Mouse (Mus musculus): Measurements from ENCODE around the gene Gm10203. TPM values are rescaled to one million over a fixed set of nuclear protein-coding genes. Genes with fewer than 3 reads are reported as not detected.
"Not testable (repeated sequence)": the region's sequence is repeated elsewhere in the genome, so short reads cannot be mapped to it uniquely, and the experiment has no call there.

Gene Gm10203
- not detected for total RNA-seq (2021)
- long read RNA-seq, result 0 reads

- not testable (repeated sequence) for DNase-seq (ENCODE audit: low spot score in 2 of 2)
Measured at GRCm38 (mm10) chr6:149129870-149130269, at the start of gene Gm10203. Gene Gm10203 (plus strand): TSS chr6:149130170.

DNA sequence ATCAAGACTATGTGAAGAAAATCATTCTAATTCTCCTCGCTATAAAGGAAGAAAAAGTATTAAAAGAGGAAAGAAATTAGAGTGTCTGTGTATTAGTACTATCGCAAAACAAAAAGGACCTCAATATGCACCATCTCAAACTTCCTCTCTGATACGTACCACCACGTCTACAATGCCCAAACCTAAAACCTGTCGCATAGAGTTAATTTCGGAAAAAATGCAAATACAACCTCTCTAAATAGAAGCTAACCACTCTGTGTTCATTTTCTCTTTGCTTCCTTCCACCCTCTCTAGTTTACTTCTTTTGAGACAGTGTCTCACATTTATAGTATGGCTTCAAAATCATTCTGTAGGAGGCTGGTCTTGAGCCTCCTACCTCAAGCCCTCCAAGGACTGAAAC is 37.6 kb upstream of the Gm10203 start:
- DNase-seq (ENCODE audit: low spot score in 2 of 2), result no peak

- no peak for DNase-seq (ENCODE audit: low spot score in 2 of 2)
Measured at GRCm38 (mm10) chr6:149093465-149093864, 36.5 kb upstream of the Gm10203 start.

DNA sequence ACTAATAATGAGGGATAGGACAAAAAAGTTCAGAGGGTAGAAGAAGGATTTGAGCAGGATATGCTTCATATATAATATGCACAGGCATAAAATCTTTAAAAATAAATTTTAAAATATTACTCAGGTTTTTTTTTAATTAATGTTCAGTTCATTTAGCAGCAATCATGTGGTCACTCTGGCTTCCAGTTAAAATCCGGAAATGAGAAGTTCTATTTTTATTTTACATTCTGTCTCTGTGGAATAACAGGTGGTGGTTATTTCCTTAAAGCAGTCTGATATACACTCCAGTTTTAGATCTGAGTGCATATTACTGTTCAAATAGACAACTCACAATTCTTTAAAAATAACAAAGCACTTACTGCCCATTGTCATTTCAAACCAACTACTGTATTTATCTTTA is 35.4 kb upstream of the Gm10203 start:
- DNase-seq (ENCODE audit: low spot score in 2 of 2), result no peak

GRCm38 (mm10) chr6:149095389-149095788 is 34.6 kb upstream of the Gm10203 start:
- no peak for DNase-seq (ENCODE audit: low spot score in 2 of 2)

GRCm38 (mm10) chr6:149096233-149096632 is 33.7 kb upstream of the Gm10203 start:
- no peak for DNase-seq (ENCODE audit: low spot score in 2 of 2)

- no peak for DNase-seq (ENCODE audit: low spot score in 2 of 2)
Measured at GRCm38 (mm10) chr6:149097276-149097675, 32.7 kb upstream of the Gm10203 start.

DNA sequence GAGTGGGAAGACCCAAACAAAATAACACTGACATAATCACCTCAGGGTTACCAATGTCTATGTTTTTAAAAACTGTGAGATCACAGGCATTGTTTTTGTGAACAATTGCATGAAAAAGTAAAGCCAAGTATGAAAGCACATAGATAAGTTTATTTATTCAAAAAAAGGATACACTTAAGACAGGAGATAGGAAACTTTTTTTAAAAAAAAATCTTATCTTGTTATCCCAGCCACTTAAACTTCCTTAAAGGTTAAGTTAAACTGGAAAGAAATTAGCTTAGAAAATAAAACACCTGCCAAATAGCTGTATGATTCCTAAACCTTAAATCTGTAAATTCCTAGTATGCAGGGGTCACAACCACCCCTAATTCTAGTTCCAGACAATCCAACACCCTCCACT is 31.0 kb upstream of the Gm10203 start:
- no peak for DNase-seq (ENCODE audit: low spot score in 2 of 2)

DNA sequence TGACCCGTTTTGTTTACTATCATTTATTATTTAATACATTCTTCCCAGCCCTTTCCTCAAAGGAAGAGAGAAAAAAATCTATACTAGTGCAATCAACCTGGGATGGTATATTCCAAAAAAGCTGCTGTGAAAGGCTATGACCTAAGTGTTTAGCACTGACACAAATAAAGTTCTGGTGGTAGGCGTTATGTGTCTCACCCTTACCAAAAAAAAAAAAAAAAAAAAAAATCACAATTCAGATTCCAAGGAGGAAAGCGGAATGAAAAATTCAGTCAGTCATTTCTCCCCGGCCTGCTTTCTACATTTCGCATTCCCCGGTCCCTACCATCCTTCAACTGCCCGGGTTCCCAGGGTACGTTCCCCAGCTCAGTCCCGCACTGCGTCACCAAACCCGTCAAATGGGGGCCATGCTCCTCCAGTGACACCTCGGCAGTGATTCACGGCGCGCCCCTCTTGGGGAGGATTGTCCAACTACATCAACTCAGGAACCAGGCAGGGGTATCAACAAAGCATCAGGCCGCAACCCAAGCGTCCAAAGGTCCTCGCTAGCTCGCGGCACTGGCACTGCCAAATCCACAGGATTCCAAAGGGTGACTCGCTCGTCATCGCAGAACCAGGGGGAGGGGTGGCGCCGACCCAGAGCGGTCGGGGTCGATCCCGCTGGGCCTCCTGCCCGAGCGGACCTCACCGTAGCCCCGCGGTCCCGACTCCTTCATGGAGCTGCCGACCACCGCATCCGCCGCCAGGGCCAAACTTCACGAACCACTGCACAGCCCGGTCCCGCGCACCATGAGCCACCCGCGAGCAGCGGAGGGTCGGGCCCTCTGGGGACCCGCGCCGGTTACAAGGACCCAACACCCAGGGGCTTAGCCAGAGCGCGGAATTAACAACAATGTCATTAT is 29.5 kb upstream of the Gm10203 start:
- DNase-seq (ENCODE audit: low spot score in 2 of 2), result peak; percentile 72 to 74

- DNase-seq (ENCODE audit: low spot score in 2 of 2), result peak; percentile 81 to 89
Measured at GRCm38 (mm10) chr6:149101076-149101942, 28.7 kb upstream of the Gm10203 start, which contains the start of gene Dennd5b. Gene Dennd5b (minus strand): TSS chr6:149101680.

DNA sequence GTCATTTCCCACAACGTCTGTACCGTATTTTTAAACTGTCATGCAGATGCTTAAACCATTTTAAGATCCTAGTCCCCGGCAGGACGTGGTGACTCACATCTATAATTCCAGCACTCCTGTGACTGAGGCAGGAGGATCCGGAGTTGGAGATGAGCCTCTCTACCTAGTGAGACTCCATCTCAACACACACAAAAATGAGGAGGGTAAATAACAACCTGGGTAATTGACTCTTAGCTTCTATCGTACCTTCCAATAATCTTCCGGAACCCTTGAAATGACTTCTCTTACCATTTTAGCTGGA is 28.1 kb upstream of the Gm10203 start:
- no peak for DNase-seq (ENCODE audit: low spot score in 2 of 2)

GRCm38 (mm10) chr6:149103451-149103850 is 26.5 kb upstream of the Gm10203 start:
- DNase-seq (ENCODE audit: low spot score in 2 of 2), result no peak

DNA sequence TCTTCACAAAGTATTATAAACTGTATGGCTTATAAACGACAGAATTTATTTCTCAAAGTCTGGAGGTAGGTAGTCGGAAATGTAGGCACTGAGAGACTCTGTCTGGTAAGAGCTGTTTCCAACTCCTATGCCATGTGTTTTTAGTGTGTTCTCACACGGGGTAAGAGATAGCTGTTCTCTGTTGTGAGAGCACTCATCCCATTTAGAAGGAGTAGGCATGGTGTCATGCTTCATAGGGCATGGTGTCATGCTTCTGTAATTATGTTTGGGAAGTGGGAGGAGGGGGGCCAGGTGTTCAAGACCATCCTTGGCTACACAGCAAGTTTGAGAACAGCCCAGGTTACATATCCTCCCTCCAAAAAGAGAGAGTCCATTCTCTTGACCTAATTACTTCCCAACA is 22.4 kb upstream of the Gm10203 start:
- DNase-seq (ENCODE audit: low spot score in 2 of 2), result no peak

GRCm38 (mm10) chr6:149108909-149109308 is 21.1 kb upstream of the Gm10203 start:
- DNase-seq (ENCODE audit: low spot score in 2 of 2), result no peak

DNA sequence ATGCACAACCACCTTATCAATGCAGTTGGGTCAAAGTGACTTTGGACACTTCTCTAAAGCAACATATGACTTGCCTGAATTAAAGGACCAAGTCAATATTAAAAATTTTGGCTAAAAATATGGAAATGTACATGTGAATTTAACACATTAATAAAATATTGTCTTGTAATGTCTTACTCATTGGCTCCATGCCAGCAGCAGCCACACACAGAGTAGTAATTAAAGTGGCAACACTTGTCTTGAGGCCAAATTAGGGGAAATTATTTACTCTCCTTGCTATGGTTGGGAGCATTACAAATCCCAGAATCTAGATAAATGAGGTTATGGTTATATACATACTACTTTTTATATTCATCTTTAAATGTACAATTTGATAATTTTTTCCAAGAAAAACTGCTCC is 13.0 kb upstream of the Gm10203 start:
- DNase-seq (ENCODE audit: low spot score in 2 of 2), result no peak

DNA sequence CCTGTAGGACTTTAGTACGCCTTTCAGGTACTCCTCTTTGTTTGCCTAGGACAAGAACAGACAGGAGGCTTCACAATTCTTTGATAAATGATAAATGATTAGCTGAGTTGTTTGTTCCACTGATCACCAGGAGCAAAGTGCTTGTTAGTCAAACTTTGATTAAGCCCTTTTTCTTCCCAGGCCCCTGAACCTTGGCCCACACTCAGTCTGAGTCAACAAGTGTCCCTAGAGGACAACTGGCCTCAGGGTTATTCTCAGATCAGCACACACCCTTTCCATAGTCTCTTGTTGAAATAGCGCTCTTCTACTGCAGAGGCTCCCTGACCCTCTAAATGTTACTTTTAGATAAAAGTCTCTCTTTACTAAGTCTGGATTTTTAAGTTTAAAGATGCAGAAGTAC is 11.0 kb upstream of the Gm10203 start:
- no peak for DNase-seq (ENCODE audit: low spot score in 2 of 2)

GRCm38 (mm10) chr6:149119853-149120252 is 10.1 kb upstream of the Gm10203 start:
- DNase-seq (ENCODE audit: low spot score in 2 of 2), result peak in 1 of 2 experiments; percentile 91

- DNase-seq (ENCODE audit: low spot score in 2 of 2), result no peak
Measured at GRCm38 (mm10) chr6:149123042-149123441, 6.9 kb upstream of the Gm10203 start.

DNA sequence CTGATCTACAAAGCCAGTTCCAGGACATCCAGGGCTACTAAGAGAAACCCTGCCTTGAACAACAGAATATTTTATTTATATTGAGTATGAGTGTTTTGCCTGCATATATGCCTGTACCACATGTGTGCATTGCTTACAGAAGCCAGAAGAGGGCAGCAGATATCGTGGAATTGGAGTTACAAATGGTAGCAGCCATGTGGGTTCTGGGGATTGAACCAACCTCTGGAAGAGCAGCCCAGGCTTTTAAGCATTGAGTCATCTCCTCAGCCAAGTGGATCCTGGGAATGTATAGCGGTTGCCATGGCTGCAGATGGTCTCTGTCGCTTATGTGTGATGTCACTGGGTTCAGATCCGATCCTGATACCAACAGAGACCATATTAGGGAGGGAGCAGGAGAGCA is 3.3 kb upstream of the Gm10203 start:
- DNase-seq (ENCODE audit: low spot score in 2 of 2), result peak in 1 of 2 experiments; percentile 37

GRCm38 (mm10) chr6:149131111-149131510 is 1.1 kb downstream of the Gm10203 start:
- no peak for DNase-seq (ENCODE audit: low spot score in 2 of 2)

GRCm38 (mm10) chr6:149132311-149133077 is 2.5 kb downstream of the Gm10203 start:
- DNase-seq (ENCODE audit: low spot score in 2 of 2), result peak in 1 of 2 experiments; percentile 25

Data from layer of hippocampus, adult 18-20 months (tissue).